Mouse (Mus musculus): Measurements from ENCODE around the gene Zfp704.
A peak's percentile ranks its signal among the peaks of the same experiment; 100 is the strongest.

Zfp704 gene

DNA sequence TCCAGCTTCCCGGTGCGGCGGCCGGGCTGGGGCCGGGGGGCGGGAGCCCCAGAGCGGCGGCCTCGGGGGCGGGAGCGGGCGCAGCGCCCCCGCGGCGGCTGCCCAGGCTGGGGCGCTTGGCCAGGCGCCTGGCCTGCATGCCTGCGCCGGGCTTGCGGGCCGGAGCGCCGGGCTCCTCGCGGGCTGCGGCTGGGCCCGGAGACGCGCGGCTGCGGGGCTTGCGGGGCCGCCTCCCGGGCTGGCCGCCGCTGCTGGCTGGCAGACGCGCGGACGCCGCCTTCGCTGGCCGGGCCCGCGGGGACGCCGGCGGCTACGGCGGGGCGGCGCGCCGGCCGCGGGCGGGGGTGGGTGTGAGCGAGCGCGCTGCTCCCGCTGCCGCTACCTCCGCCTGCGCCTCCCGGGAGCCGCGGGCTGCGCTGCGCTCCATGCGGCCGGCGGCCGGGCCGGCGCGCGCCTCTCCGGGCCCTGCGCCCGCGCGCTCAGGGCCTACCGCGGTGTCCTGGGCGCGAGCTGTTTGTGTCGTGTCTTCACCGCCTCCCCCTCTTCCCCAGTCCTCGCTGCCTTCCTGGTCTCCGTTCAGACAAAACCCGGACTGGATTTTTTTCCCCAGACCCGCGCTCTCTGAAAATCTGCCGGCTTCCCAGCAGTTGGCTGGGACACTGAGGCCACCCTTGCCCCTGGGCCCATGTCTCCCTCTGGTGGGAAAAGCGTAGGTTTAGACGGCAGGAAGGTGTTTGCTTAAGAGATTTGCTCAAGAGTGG is at the start of gene Zfp704:
Zfp704 (minus strand) TSS at position 505 of the 761 bp plus-strand sequence.
- DNase-seq (ENCODE audit: low spot score in 2 of 2) = peak; percentile 83 to 87

DNA sequence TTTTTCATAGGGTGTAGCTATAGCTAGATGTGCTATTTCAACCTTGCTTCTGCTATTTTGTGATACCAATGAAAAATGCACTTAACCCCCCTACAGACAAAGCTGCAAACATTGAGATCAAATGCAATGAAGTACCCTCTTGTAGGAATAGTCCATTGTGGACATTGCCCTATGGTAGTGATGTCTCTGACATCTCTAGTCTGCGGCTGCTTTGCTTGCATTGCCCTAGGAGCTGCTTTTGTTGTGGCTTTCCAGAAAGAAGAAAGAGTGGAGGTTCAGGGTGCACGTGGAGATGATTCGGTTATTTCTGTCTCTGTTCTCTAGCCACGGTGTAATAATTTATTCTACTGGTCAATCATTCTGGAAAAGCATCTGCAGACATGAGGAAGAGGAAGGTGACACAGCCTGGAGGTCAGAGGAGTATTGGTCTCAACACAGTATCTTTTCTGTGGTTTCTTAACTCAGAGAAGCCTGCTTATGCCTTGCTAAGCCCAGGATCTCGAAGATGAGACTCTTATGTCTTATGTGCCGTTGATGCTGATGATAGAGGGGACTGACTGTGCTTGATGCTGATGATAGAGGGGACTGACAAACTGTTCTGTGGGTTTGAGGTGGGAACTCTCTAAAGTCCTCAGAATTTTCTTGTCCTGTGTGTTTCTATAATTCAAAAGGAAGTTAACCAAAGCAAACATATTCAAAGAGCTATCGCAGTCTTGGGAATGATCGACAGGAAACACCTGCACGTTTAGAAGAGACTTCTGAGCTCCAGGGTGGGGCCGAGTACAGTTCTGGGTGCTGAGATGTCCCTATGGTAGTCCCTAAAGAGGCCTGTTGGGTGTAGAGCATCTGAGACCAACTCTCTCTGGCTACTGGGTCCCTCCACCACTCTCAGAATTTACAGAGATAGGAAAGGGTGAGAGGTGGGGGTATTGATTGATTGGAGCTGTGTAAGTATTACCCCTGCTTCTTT is 23.4 kb upstream of the Zfp704 start:
- DNase-seq (ENCODE audit: low spot score in 2 of 2) = no peak

- DNase-seq (ENCODE audit: low spot score in 2 of 2) = peak; percentile 37 to 41
Observed at GRCm38 (mm10) chr3:9629951-9630350, 20.1 kb upstream of the Zfp704 start.

GRCm38 (mm10) chr3:9628041-9628440 is 18.2 kb upstream of the Zfp704 start:
- no peak for DNase-seq (ENCODE audit: low spot score in 2 of 2)

GRCm38 (mm10) chr3:9626149-9626548 is 16.3 kb upstream of the Zfp704 start:
- no peak for DNase-seq (ENCODE audit: low spot score in 2 of 2)

DNA sequence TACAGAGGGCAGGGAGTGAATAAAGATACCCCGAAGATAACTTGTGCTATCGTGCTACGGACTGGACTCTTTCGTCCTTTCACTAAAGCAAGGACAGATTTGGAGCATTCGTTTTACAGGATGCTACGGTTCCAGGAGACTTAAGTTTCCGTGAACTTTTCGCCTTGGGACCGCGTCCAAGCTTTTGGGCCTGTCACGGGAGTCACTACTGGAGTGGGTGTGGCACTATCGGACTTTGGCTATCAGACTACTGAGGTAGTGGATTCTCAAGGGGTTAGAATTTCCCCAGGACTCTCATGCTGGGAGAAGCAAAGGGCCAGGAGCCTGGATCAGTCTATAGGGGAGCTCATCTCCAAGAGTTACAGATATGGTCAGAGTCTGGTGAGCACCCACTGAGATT is 10.7 kb upstream of the Zfp704 start:
- no peak for DNase-seq (ENCODE audit: low spot score in 2 of 2)

DNA sequence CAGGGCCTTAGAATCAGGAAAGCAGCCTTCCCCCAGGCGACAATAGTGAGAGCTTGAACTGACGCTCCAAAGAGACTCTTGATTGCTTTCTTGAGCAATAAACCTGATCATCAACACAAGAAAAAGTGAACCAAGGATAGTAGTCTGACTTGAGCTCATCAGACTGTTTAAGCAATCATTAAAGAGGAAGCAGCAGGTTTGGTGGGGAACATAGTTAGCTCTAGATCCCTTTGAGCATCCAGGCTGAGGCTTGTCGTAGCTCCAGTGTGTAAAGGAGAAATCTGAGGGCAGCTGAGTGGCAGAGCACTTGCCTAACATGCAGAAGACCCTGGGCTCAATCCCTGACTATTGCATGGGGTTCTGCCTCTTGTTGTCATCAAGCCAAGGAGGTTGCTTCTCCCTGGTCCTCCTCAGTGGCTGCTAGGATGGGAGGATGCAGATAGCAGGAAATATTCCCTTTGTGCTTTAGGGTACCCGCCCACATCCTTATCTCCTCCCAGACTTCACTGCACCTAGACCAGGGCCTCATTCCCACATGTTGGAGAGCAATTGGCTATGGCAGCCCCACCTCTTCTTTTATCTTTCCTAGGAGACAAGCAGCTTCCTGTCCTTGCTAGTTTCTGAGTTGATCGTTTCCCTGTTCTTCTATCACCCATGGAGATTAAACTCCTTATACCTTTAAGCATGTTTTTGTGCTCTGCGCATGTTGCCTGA is 9.8 kb upstream of the Zfp704 start:
- DNase-seq (ENCODE audit: low spot score in 2 of 2) = no peak

GRCm38 (mm10) chr3:9617101-9617500 is 7.2 kb upstream of the Zfp704 start:
- DNase-seq (ENCODE audit: low spot score in 2 of 2) = no peak

DNA sequence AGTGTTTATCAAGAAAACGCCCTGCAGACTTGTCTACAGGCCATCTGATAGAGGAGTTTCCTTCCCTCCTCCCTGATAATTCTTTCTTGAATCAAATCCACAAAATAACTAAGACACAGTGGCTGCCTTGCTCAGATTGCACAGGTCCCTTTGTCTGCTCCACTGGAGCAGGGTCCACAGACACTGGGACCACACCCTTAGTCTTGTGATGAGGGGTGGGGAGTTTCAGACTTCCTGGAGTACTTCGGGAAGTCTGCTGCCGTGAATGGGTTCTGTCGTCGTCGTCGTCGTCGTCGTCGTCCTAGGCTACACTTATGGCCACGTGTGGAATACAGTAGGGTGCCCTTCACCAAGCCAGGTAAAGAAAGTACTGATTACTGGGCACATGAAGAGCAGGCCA is 4.8 kb upstream of the Zfp704 start:
- no peak for DNase-seq (ENCODE audit: low spot score in 2 of 2)

DNA sequence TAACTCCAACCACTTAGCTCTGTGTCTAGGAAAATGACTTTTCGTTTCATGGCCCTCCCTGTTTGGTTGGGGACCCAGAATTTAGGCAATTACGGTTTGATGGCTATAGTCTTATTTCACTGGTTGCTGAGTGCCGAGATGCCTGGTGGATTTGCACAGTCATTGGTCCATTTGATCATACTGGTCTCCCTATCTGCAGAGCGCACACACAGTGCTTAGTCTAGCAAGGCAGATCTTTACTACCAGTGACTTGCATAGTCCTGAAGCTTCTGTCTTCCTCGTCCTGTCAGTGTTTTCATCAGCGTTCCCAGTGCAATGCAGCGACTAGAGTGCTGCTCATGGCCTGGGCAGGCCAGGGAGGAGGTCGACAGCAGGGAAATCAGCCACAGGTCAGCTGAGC is 4.1 kb upstream of the Zfp704 start:
- DNase-seq (ENCODE audit: low spot score in 2 of 2) = no peak

- DNase-seq (ENCODE audit: low spot score in 2 of 2) = no peak
Observed at GRCm38 (mm10) chr3:9611226-9611625, 1.3 kb upstream of the Zfp704 start.

DNA sequence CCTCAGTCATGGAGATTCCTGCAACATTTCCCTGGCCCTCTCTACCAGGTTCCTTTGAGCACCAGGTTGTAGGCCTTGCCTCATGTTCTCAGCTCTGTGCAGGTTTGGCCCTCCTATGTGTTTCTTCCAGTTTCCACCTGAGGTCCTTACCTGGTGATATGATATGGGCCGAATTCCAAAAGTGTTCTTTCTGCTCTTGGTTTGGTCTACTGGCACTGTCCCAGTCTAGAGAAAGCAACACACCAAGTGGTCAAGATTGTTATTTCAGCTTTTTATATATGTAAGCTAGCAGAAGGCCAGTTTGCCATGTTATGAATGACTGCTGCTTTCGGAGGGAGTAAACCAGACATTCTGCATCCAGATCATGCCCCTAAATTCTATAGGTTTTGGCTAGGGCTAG is 541 bp upstream of the Zfp704 start:
- DNase-seq (ENCODE audit: low spot score in 2 of 2) = no peak

GRCm38 (mm10) chr3:9608906-9609580 is 842 bp downstream of the Zfp704 start:
- DNase-seq (ENCODE audit: low spot score in 2 of 2) = peak in 1 of 2 experiments; percentile 52

- peak; percentile 34 to 43 for DNase-seq (ENCODE audit: low spot score in 2 of 2)
Observed at GRCm38 (mm10) chr3:9608441-9608905, 1.4 kb downstream of the Zfp704 start.

DNA sequence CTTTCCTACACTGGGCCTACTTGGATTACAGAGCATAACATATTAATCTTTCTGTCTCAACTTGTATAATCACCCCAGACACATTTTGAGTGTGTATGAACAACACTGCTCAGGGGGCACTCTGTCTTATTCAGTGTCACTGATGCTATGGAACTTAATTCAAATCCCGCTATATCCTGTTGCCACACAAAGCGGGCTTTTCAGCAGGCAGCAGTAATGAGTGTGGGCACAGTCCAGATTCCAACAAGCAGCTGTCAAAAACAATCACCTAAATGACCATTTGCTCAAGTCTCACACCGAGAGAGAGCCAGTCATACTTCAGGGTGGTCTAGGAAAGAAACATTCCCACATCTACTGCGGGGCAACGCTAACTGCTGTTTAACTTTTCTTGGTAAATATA is 2.2 kb downstream of the Zfp704 start:
- no peak for DNase-seq (ENCODE audit: low spot score in 2 of 2)

- DNase-seq (ENCODE audit: low spot score in 2 of 2) = no peak
Observed at GRCm38 (mm10) chr3:9605784-9606706, 3.8 kb downstream of the Zfp704 start.

GRCm38 (mm10) chr3:9604941-9605340 is 4.9 kb downstream of the Zfp704 start:
- DNase-seq (ENCODE audit: low spot score in 2 of 2) = no peak

DNA sequence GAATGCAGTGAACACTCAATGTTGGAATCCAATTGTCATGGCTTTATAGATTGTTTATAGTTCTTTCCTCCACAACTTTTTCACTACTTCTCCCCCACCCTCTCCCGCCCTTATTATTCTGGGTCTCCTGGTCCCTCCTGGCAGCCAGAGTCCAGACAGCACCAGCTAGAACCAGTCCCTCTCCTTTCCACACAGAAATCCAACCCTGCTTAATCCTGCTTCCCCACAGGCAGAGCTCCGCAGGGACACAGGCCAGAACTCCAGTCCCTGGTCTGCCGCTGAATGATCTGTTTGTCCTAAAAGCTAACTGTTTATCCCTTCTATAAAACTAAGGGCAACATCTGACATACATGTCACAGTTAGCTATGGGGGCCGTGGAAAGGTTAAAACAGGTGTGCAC is 6.0 kb downstream of the Zfp704 start:
- DNase-seq (ENCODE audit: low spot score in 2 of 2) = no peak

- DNase-seq (ENCODE audit: low spot score in 2 of 2) = no peak
Observed at GRCm38 (mm10) chr3:9600577-9600976, 9.3 kb downstream of the Zfp704 start.

- no peak for DNase-seq (ENCODE audit: low spot score in 2 of 2)
Observed at GRCm38 (mm10) chr3:9599738-9600410, 10.0 kb downstream of the Zfp704 start.
